Mouse (Mus musculus): Measurements from ENCODE around the gene Mcm8. TPM values are rescaled to one million over a fixed set of nuclear protein-coding genes. Genes with fewer than 3 reads are reported as not detected.

Gene Mcm8
- polyA plus RNA-seq, 1 experiment from 2014 or later = 2.4 TPM

- ATAC-seq (no peak), DNase-seq (ENCODE audit: low spot score) (no peak)
- TF ChIP-seq CTCF (IDR thresholded peaks at IDR 0.05) = no peak
- no peak for TF ChIP-seq EP300 (IDR thresholded peaks at IDR 0.05)
- no peaks in the 10 kb centered on the region for H3K36me3 ChIP-seq (ENCODE audit: insufficient read depth, low read length)
- 80% methylated on average over 7 of the region's 7 CpGs for WGBS
- H3K27me3 ChIP-seq (replicated peaks; ENCODE audit: insufficient read depth, low read length) = no peaks in the 10 kb centered on the region
- no peak overlapping the region for H3K27ac ChIP-seq (ENCODE audit: low read length)
- H3K9ac ChIP-seq (replicated peaks; ENCODE audit: low read depth) = no peak overlapping the region
- H3K4me3 ChIP-seq (ENCODE audit: low read depth, low read length) = no peak overlapping the region
- H3K4me2 ChIP-seq (replicated peaks; ENCODE audit: low read depth, low read length) = no peak overlapping the region
- no peaks in the 10 kb centered on the region for H3K9me3 ChIP-seq (ENCODE audit: low read length)
- no peaks in the 10 kb centered on the region for H3K4me1 ChIP-seq (ENCODE audit: insufficient read depth, low read depth, low read length)
Measured at GRCm38 (mm10) chr2:132794204-132794586, 21.7 kb upstream of the Mcm8 start.

DNA sequence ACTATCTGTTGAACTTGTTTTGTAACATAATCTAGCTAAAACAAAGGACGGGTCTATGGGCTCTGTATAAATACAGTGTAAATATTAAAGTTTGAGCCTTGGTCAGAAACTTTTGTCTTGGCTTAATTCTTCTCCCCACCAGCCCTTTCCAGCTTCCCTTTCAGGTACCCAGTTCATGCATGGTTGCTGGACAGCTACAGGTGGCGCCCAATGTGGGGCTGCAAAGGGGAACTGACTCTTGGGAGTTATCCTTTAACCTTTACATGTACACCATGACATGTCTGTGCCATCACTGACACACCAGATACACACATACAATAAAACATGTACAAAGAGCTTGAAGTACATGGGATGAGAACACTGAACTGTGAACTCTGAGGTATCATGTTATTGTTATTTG lies 13.0 kb upstream of the Mcm8 start:
- DNase-seq (ENCODE audit: low spot score) = no peak
- no peak overlapping the region for H3K27ac ChIP-seq (ENCODE audit: low read length)
- WGBS = 79% methylated on average over 2 of the region's 2 CpGs
- no peaks in the 10 kb centered on the region for H3K4me1 ChIP-seq (ENCODE audit: insufficient read depth, low read depth, low read length)
- H3K36me3 ChIP-seq (ENCODE audit: insufficient read depth, low read length) = peaks cover 29% of the 10 kb centered on the region; the same call in 1 of the 2 replicates
- TF ChIP-seq EP300 (IDR thresholded peaks at IDR 0.05) (no peak), CTCF (IDR thresholded peaks at IDR 0.05) (no peak)
- H3K27me3 ChIP-seq (replicated peaks; ENCODE audit: insufficient read depth, low read length) = no peaks in the 10 kb centered on the region
- no peak overlapping the region for H3K9ac ChIP-seq (replicated peaks; ENCODE audit: low read depth)
- H3K9me3 ChIP-seq (ENCODE audit: low read length) = no peaks in the 10 kb centered on the region
- no peak overlapping the region for H3K4me3 ChIP-seq (ENCODE audit: low read depth, low read length)
- no peak for ATAC-seq
- H3K4me2 ChIP-seq (replicated peaks; ENCODE audit: low read depth, low read length) = no peak overlapping the region

DNA sequence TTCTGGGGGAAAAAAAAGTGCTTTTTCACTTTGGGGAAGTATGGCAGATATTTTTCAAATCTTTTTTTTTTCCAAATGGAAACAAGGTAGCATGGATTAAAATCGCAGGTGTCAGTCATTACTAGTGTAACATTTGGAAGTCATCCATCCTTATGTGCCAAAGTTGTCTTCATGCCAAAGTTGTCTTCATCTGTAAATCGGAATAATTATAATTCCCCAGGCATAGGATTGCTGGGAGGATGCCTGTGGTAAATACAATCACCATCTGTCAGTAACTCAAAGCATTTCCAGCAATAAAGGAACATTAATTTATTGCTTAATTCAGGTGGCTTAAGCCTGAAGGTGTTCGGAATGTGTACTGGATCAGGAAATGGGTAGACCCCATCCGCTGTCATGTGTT lies 25.1 kb downstream of the Mcm8 start:
- WGBS = 91% methylated on average over 4 of the region's 4 CpGs
- Histone ChIP-seq H3K27me3 (replicated peaks; ENCODE audit: insufficient read depth, low read length) (no peaks in the 10 kb centered on the region), H3K9ac (replicated peaks; ENCODE audit: low read depth) (no peak overlapping the region), H3K4me1 (ENCODE audit: insufficient read depth, low read depth, low read length) (no peaks in the 10 kb centered on the region), H3K27ac (ENCODE audit: low read length) (no peak overlapping the region), H3K36me3 (ENCODE audit: insufficient read depth, low read length) (no peaks in the 10 kb centered on the region), H3K4me3 (ENCODE audit: low read depth, low read length) (no peak overlapping the region), H3K4me2 (replicated peaks; ENCODE audit: low read depth, low read length) (no peak overlapping the region), H3K9me3 (ENCODE audit: low read length) (no peaks in the 10 kb centered on the region)
- DNase-seq (ENCODE audit: low spot score) (no peak), ATAC-seq (no peak)
- TF ChIP-seq CTCF (IDR thresholded peaks at IDR 0.05) (no peak), EP300 (IDR thresholded peaks at IDR 0.05) (no peak)

DNA sequence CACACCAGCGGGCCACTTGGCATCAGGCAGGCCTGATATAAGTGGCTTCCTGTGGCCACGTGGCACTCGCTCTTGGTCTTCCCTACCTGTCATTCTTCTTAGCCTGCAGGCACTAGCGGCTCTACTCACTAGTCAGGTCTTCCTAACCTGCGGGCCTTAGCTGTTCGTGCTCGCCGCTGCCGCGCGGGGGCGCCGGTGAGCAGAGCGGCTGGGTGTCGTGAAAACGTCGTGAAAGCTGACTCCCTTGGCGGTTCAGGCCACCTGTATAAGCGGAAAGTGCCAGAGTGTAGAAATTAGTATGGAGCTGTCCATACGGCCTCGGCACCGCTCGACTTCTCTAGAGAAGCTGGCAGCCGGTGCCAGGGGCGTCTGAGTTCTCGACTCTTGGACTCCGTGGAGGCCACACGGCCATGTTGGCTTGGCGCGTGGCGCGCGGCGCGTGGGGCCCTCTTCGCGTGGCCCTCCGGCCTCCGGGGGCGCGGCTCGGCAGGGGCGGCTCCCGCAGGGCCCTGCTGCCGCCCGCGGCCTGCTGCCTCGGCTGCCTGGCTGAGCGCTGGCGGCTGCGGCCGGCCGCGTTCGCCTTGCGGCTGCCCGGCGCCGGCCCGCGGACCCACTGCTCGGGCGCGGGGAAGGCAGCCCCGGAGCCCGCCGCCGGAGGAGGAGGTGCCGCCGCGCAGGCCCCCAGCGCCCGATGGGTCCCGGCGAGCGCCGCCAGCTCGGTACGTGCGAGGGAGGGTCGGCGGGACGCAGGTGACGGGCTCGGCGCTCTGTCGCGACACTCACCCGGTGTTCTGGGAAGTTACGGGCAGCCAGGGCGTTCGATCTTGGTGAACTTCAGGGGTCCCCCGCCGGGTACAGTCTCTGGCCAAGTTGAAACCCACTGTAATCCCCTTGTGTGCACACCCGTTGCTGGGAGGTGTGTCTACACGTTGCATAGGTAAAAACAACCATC lies 30.7 kb downstream of the Mcm8 start, which contains the start of gene Crls1:
Crls1 (plus strand) TSS at position 260 of the 952 bp plus-strand sequence.
- no peaks in the 10 kb centered on the region for H3K9me3 ChIP-seq (ENCODE audit: low read length)
- peak within 1 kb of the TSS; percentile 94 for H3K4me2 ChIP-seq (replicated peaks; ENCODE audit: low read depth, low read length)
- H3K9ac ChIP-seq (replicated peaks; ENCODE audit: low read depth) = peak within 1 kb of the TSS; percentile 73
- H3K4me1 ChIP-seq (ENCODE audit: insufficient read depth, low read depth, low read length) = peaks cover 8% of the 10 kb centered on the region; the same call in 1 of the 2 replicates
- TF ChIP-seq CTCF (IDR thresholded peaks at IDR 0.05) (peak; percentile 99), EP300 (IDR thresholded peaks at IDR 0.05) (no peak)
- H3K27ac ChIP-seq (ENCODE audit: low read length) = peak within 1 kb of the TSS; percentile 72
- H3K36me3 ChIP-seq (ENCODE audit: insufficient read depth, low read length) = no peaks in the 10 kb centered on the region
- DNase-seq (ENCODE audit: low spot score) = peak; percentile 94
- H3K27me3 ChIP-seq (replicated peaks; ENCODE audit: insufficient read depth, low read length) = no peaks in the 10 kb centered on the region
- peak within 1 kb of the TSS; percentile 86 for H3K4me3 ChIP-seq (ENCODE audit: low read depth, low read length)
- under 1% methylated on average over 94 of the region's 96 CpGs for WGBS
- ATAC-seq = peak; percentile 91

- H3K4me1 ChIP-seq (ENCODE audit: insufficient read depth, low read depth, low read length) = peaks cover 8% of the 10 kb centered on the region; the same call in 1 of the 2 replicates
- H3K36me3 ChIP-seq (ENCODE audit: insufficient read depth, low read length) = 0 out of 2 replicates have a peak, but pooled peaks cover 3% of the 10 kb centered on the region
- ATAC-seq = no peak
- H3K4me3 ChIP-seq (ENCODE audit: low read depth, low read length) = peak overlapping the region; percentile 86; the same call in 1 of the 2 replicates
- 25% methylated on average over 7 of the region's 7 CpGs for WGBS
- no peaks in the 10 kb centered on the region for H3K27me3 ChIP-seq (replicated peaks; ENCODE audit: insufficient read depth, low read length)
- DNase-seq (ENCODE audit: low spot score) = peak; percentile 6
- H3K4me2 ChIP-seq (replicated peaks; ENCODE audit: low read depth, low read length) = peak overlapping the region; percentile 94
- H3K9ac ChIP-seq (replicated peaks; ENCODE audit: low read depth) = peak overlapping the region; percentile 73; the same call in 1 of the 2 replicates
- TF ChIP-seq CTCF (IDR thresholded peaks at IDR 0.05) = no peak
- TF ChIP-seq EP300 (IDR thresholded peaks at IDR 0.05) = no peak
- no peak overlapping the region for H3K27ac ChIP-seq (ENCODE audit: low read length)
- no peaks in the 10 kb centered on the region for H3K9me3 ChIP-seq (ENCODE audit: low read length)
Measured at GRCm38 (mm10) chr2:132847581-132847980, 31.6 kb downstream of the Mcm8 start.

- H3K27me3 ChIP-seq (replicated peaks; ENCODE audit: insufficient read depth, low read length) = no peaks in the 10 kb centered on the region
- no peak overlapping the region for H3K4me3 ChIP-seq (ENCODE audit: low read depth, low read length)
- H3K27ac ChIP-seq (ENCODE audit: low read length) = no peak overlapping the region
- 0 out of 2 replicates have a peak, but pooled peaks cover 3% of the 10 kb centered on the region for H3K36me3 ChIP-seq (ENCODE audit: insufficient read depth, low read length)
- ATAC-seq (no peak), DNase-seq (ENCODE audit: low spot score) (no peak)
- no peaks in the 10 kb centered on the region for H3K9me3 ChIP-seq (ENCODE audit: low read length)
- peaks cover 8% of the 10 kb centered on the region; the same call in 1 of the 2 replicates for H3K4me1 ChIP-seq (ENCODE audit: insufficient read depth, low read depth, low read length)
- no peak overlapping the region for H3K4me2 ChIP-seq (replicated peaks; ENCODE audit: low read depth, low read length)
- WGBS = 86% methylated on average over 4 of the region's 4 CpGs
- H3K9ac ChIP-seq (replicated peaks; ENCODE audit: low read depth) = no peak overlapping the region; the same call in 1 of the 2 replicates
- TF ChIP-seq EP300 (IDR thresholded peaks at IDR 0.05) (no peak), CTCF (IDR thresholded peaks at IDR 0.05) (no peak)
Measured at GRCm38 (mm10) chr2:132848361-132848760, 32.4 kb downstream of the Mcm8 start.
